Mouse (Mus musculus) liver, adult 2 months (tissue): ENCODE data around the gene Itga7. TPM values are rescaled to one million over a fixed set of nuclear protein-coding genes. Genes with fewer than 3 reads are reported as not detected.

Experiments used
- DNase-seq: peaks from one replicate; pipeline ENCODE4 v3.0.0-alpha.2; 2011; ENCODE audit warnings: low read depth, low spot score; ENCODE audit errors: extremely low read depth
- H3K27ac ChIP-seq: fragments of 200-500 bp; replicated peaks from 2 replicates; pipeline ENCODE4 v1.5.1; 2012; ENCODE audit warnings: low read depth, mild to moderate bottlenecking, control low read depth, inconsistent platforms, low read length; ENCODE audit not compliant: insufficient read depth
- H3K27me3 ChIP-seq: fragments of 200-500 bp; 2 replicates; pipeline ENCODE4 v1.6.1; 2012; ENCODE audit warnings: mild to moderate bottlenecking, moderate library complexity, low read length, inconsistent platforms; ENCODE audit not compliant: control insufficient read depth, insufficient read depth
- H3K36me3 ChIP-seq: fragments of 200-500 bp; 2 replicates; pipeline ENCODE4 v1.6.1; 2012; ENCODE audit warnings: low read length, inconsistent platforms; ENCODE audit not compliant: control insufficient read depth, insufficient read depth
- H3K4me1 ChIP-seq: fragments of 200-500 bp; 2 replicates; pipeline ENCODE4 v1.6.1; 2011; ENCODE audit warnings: low read length; ENCODE audit not compliant: control insufficient read depth, insufficient read depth
- H3K4me3 ChIP-seq: fragments of 200-500 bp; 2 replicates; pipeline ENCODE4 v1.5.1; 2011; ENCODE audit warnings: low read depth, mild to moderate bottlenecking, control low read depth, low read length, moderate library complexity; ENCODE audit not compliant: insufficient read depth
- H3K79me2 ChIP-seq: fragments of 200-500 bp; 2 replicates; pipeline ENCODE4 v1.6.1; 2012; ENCODE audit warnings: inconsistent platforms, mild to moderate bottlenecking, low read length, moderate library complexity; ENCODE audit not compliant: control insufficient read depth, insufficient read depth
- H3K9ac ChIP-seq: fragments of 200-500 bp; 2 replicates; pipeline ENCODE4 v1.6.1; 2012; ENCODE audit warnings: low read depth, mild to moderate bottlenecking, control low read depth, inconsistent platforms, low read length
- CTCF ChIP-seq: fragments of 200-500 bp; IDR thresholded peaks from 2 replicates; pipeline ENCODE4 v1.5.1; 2011; ENCODE audit warnings: low read depth, low read length, control low read depth
- POLR2A ChIP-seq: fragments of 200-500 bp; IDR thresholded peaks from 2 replicates; pipeline ENCODE4 v1.6.1; 2011; ENCODE audit warnings: low read length, control low read depth; ENCODE audit not compliant: insufficient read depth; ENCODE audit errors: extremely low read depth
- WGBS: fragments of 180-500 bp; shearing (Covaris S2); methylation state at CpG from one replicate; pipeline ENCODE4 v1.1.7; 2018; 5-methylcytosine and 5-hydroxymethylcytosine counted together
- polyA plus RNA-seq: library from polyadenylated mRNA; depleted of rRNA; stranded (reverse); fragments of >200 nt; gene quantifications from 2 replicates; pipeline ENCODE4 v1.2.3, GENCODE M21; 2012
- total RNA-seq: library from RNA; depleted of rRNA; stranded (reverse); fragments of >200 nt; gene quantifications from 2 replicates; pipeline ENCODE4 v1.2.3, GENCODE M21; 2014

The Itga7 gene
- total and polyA plus RNA-seq, 2 experiments: 4.9 to 9.5 TPM

DNA sequence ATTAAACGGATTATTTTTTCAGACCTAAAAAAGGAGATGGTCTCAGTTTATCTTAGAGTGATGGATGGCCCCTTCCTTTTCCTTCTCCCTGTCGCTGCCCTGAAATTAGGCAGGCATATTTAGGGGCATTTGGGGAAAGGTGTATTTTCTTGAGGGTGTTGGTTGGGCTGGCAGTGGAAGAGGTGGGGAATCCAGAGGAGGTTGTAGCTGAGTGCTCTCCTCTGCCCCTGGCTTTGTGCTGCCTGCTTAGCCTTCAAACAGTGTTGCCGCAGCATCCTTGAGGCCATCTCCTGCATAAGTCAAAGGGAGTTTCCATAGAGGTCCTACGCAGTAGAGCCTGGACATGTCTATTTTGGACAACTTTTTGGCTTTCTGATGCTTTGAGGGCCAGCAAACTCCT is 20.8 kb upstream of the Itga7 start:
- TF ChIP-seq POLR2A: no peak
- no peak for TF ChIP-seq CTCF
- H3K27me3 ChIP-seq: 0 out of 2 replicates have a peak, but pooled peaks cover 2% of the 10 kb centered on the region
- no peaks in the 10 kb centered on the region for H3K36me3 ChIP-seq
- H3K4me3 ChIP-seq: no peak overlapping the region
- H3K27ac ChIP-seq: no peak overlapping the region
- H3K9ac ChIP-seq: no peak overlapping the region
- no peak for DNase-seq
- no peaks in the 10 kb centered on the region; the same call in none of the 2 replicates for H3K4me1 ChIP-seq
- WGBS: 81% methylated on average over 4 of the region's 4 CpGs
- no peaks in the 10 kb centered on the region for H3K79me2 ChIP-seq

DNA sequence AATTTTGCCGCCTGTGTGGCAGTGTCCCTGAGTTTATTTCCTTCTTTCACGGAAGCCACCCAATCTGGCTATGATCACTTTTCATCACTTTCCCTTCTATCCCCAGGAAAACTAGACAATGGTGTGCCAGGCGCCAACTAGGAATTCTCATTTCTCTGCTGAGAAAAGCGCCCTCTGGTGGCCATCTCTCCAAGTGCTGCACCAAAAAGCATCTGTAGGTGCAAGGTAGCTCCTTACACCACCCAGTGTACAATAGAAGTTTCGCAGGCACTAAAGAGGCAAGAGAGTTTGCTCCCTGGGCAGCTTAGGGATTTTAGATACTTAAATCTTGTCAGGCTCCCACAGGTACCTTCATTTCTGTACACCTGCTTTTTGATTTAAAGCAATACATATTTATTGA is 20.4 kb upstream of the Itga7 start:
- Histone ChIP-seq H3K27me3 (0 out of 2 replicates have a peak, but pooled peaks cover 2% of the 10 kb centered on the region), H3K27ac (no peak overlapping the region), H3K36me3 (no peaks in the 10 kb centered on the region), H3K4me3 (no peak overlapping the region), H3K79me2 (0 out of 2 replicates have a peak, but pooled peaks cover under 1% of the 10 kb centered on the region), H3K9ac (no peak overlapping the region), H3K4me1 (no peaks in the 10 kb centered on the region; the same call in none of the 2 replicates)
- WGBS: 13% methylated on average over 5 of the region's 5 CpGs
- peak; percentile 74 for DNase-seq
- TF ChIP-seq CTCF (peak; percentile 79), POLR2A (no peak)

DNA sequence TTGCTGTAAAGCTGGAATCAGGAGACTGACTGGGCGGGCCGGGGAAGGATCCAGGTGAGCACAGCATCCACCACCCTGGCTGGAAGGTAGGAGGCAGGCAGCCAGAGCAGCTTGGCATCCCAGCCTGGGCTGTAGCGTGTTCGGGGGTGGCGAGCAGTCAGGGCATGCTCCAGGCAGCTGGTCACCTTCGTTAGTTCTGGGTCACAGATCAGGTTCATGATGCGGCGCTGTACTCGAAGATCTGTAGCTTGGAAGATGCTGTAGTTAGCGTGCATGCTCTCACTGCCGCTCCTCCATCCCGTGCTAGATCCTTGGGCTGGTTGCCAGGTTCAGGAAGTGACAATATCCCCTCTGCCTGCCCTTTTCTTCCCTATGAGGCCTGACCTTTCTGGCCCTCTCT is 19.9 kb upstream of the Itga7 start:
- peaks cover 4% of the 10 kb centered on the region for H3K4me1 ChIP-seq
- no peak overlapping the region for H3K9ac ChIP-seq
- no peak overlapping the region for H3K4me3 ChIP-seq
- H3K36me3 ChIP-seq: no peaks in the 10 kb centered on the region
- WGBS: 83% methylated on average over 12 of the region's 12 CpGs
- 0 out of 2 replicates have a peak, but pooled peaks cover 2% of the 10 kb centered on the region for H3K27me3 ChIP-seq
- H3K79me2 ChIP-seq: 0 out of 2 replicates have a peak, but pooled peaks cover 2% of the 10 kb centered on the region
- H3K27ac ChIP-seq: no peak overlapping the region
- DNase-seq: no peak
- TF ChIP-seq CTCF (no peak), POLR2A (no peak)

DNA sequence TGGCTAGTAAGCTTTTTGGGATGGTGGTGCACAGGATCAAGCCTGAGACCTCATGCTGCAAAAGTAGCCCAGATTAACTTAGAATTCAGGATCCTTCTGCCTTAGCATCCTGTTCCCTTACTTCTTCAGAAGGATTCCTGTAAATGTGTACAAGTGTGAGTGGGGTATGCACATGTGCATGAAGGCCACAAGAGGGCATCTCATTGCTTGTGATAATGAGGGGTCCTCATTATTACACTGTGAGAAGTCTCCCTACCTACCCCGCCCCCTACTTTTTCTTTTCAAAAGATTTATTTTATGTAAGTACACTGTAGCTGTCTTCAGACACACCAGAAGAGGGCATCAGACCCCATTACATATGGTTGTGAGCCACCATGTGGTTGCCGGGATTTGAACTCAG is 18.1 kb upstream of the Itga7 start:
- no peak for TF ChIP-seq CTCF
- TF ChIP-seq POLR2A: no peak
- no peak for DNase-seq
- H3K4me1 ChIP-seq: peaks cover 7% of the 10 kb centered on the region
- no peaks in the 10 kb centered on the region for H3K36me3 ChIP-seq
- no peak overlapping the region for H3K9ac ChIP-seq
- no peak overlapping the region for H3K27ac ChIP-seq
- H3K4me3 ChIP-seq: no peak overlapping the region
- WGBS: 96% methylated on average over 2 of the region's 2 CpGs
- 0 out of 2 replicates have a peak, but pooled peaks cover 2% of the 10 kb centered on the region for H3K79me2 ChIP-seq
- H3K27me3 ChIP-seq: no peaks in the 10 kb centered on the region

DNA sequence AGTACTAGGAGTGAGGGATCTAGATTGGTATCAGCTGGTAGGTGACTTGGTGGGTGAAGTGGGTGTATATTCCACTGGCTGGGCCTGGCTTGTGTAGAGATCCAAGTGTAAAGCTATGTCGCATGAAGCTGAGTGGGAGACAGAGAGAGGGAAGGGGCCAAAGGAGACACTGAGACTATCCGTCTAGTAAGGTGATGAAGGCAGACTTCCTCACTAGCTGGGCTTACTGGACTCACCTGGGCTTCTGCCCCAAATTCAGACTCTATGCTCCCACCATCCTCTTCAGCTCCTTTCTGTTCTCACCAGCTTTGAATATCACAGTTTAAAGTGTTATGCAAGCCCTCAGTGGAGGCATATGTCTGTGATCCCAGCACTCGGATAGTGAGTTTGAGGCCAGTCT is 17.0 kb upstream of the Itga7 start:
- 97% methylated on average over 3 of the region's 3 CpGs for WGBS
- DNase-seq: no peak
- no peaks in the 10 kb centered on the region for H3K36me3 ChIP-seq
- 0 out of 2 replicates have a peak, but pooled peaks cover 2% of the 10 kb centered on the region for H3K79me2 ChIP-seq
- H3K4me3 ChIP-seq: no peak overlapping the region
- no peak overlapping the region for H3K27ac ChIP-seq
- H3K9ac ChIP-seq: no peak overlapping the region
- peaks cover 17% of the 10 kb centered on the region for H3K4me1 ChIP-seq
- no peaks in the 10 kb centered on the region for H3K27me3 ChIP-seq
- no peak for TF ChIP-seq POLR2A
- TF ChIP-seq CTCF: no peak

DNA sequence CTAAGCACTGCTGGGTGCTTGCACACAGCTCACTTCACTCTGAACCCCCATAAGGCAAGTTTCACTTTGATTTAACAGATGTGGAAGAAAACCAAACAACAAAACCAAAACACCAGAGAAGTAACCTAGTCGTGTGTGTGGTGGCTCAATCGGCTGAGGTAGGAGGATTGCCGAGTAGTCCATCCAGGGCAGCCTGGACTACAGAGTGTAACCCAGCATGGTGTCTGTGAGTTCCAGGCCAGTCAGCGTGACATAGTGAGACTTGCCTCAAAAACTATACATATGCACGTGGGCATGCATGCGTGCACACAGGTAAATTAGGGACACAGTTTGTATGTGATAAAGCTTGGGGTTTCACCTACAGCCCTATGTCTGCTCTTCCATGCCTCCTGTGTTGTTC is 16.2 kb upstream of the Itga7 start:
- Histone ChIP-seq H3K36me3 (no peaks in the 10 kb centered on the region), H3K9ac (no peak overlapping the region), H3K4me1 (peaks cover 24% of the 10 kb centered on the region), H3K27ac (no peak overlapping the region), H3K4me3 (no peak overlapping the region), H3K27me3 (no peaks in the 10 kb centered on the region), H3K79me2 (0 out of 2 replicates have a peak, but pooled peaks cover 2% of the 10 kb centered on the region)
- 81% methylated on average over 6 of the region's 6 CpGs for WGBS
- TF ChIP-seq POLR2A (no peak), CTCF (no peak)
- DNase-seq: no peak
